Mouse (Mus musculus): ENCODE results near the gene Mpl. TPM values are rescaled to one million over a fixed set of nuclear protein-coding genes. Genes with fewer than 3 reads are reported as not detected.

Mpl gene
- polyA plus RNA-seq, 1 experiment from 2014 or later = not detected

- Histone ChIP-seq H3K4me1 (ENCODE audit: control insufficient read depth, insufficient read depth, low read length) (no peaks in the 10 kb centered on the region), H3K4me3 (ENCODE audit: low read depth, low read length) (no peak overlapping the region), H3K27me3 (ENCODE audit: control insufficient read depth, insufficient read depth, low read depth, low read length) (no peaks in the 10 kb centered on the region), H3K27ac (ENCODE audit: low read length) (no peak overlapping the region), H3K9ac (ENCODE audit: low read depth, low read length) (no peak overlapping the region), H3K9me3 (replicated peaks; ENCODE audit: control insufficient read depth, low read length, poor library complexity, severe bottlenecking) (no peaks in the 10 kb centered on the region), H3K36me3 (ENCODE audit: control insufficient read depth, insufficient read depth, low read length) (peaks cover 61% of the 10 kb centered on the region), H3K4me2 (ENCODE audit: low read length) (no peak overlapping the region)
- no peak for ATAC-seq
- WGBS = 79% methylated on average over 3 of the region's 3 CpGs
These were observed 60.9 kb downstream of the Mpl start for GRCm38 (mm10) chr4:118396433-118396832.

- Histone ChIP-seq H3K9me3 (replicated peaks; ENCODE audit: control insufficient read depth, low read length, poor library complexity, severe bottlenecking) (no peaks in the 10 kb centered on the region), H3K27ac (ENCODE audit: low read length) (no peak overlapping the region), H3K4me1 (ENCODE audit: control insufficient read depth, insufficient read depth, low read length) (no peaks in the 10 kb centered on the region), H3K27me3 (ENCODE audit: control insufficient read depth, insufficient read depth, low read depth, low read length) (no peaks in the 10 kb centered on the region), H3K4me3 (ENCODE audit: low read depth, low read length) (no peak overlapping the region), H3K4me2 (ENCODE audit: low read length) (no peak overlapping the region), H3K9ac (ENCODE audit: low read depth, low read length) (no peak overlapping the region), H3K36me3 (ENCODE audit: control insufficient read depth, insufficient read depth, low read length) (peaks cover 57% of the 10 kb centered on the region)
- 94% methylated on average over 4 of the region's 4 CpGs for WGBS
- ATAC-seq = no peak
These were observed 62.0 kb downstream of the Mpl start for GRCm38 (mm10) chr4:118395289-118395688.

DNA sequence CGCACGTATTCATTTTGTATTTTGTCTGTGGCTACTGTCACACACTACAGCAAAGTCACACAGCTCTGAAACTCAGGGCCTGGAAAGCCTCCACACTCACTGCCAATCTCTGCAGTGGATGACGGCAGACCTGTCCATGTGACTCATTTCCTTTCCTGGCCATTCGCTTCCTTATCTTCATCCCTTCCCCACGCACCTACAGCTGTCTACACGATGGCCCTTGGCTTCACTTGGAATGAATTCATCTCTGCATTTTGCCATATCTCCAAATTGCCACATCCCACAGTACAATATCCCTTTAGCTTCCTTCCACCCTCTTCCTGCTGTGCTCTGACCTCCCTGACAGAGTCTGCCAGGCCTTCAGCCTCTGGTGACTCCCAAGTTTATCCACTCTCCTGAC, 62.8 kb downstream of the Mpl start:
- Histone ChIP-seq H3K36me3 (ENCODE audit: control insufficient read depth, insufficient read depth, low read length) (peaks cover 59% of the 10 kb centered on the region), H3K4me3 (ENCODE audit: low read depth, low read length) (no peak overlapping the region), H3K4me2 (ENCODE audit: low read length) (no peak overlapping the region)

More for the DNA sequence above, 62.8 kb downstream of the Mpl start:
- Histone ChIP-seq H3K27me3 (ENCODE audit: control insufficient read depth, insufficient read depth, low read depth, low read length) (no peaks in the 10 kb centered on the region), H3K9ac (ENCODE audit: low read depth, low read length) (no peak overlapping the region), H3K27ac (ENCODE audit: low read length) (no peak overlapping the region), H3K4me1 (ENCODE audit: control insufficient read depth, insufficient read depth, low read length) (no peaks in the 10 kb centered on the region), H3K9me3 (replicated peaks; ENCODE audit: control insufficient read depth, low read length, poor library complexity, severe bottlenecking) (no peaks in the 10 kb centered on the region)
- WGBS = 92% methylated on average over 6 of the region's 6 CpGs
- no peak for ATAC-seq

Other genes starting within 250 kb of the Mpl start
- gene Ptprf, start 166.1 kb downstream of the Mpl start, polyA plus RNA-seq (2015; fragmentation: Nextera tagmentation; extraction: Ambion mirVana) = 78.9 and 85.5 TPM in 2 replicates
- gene Szt2, start 48.2 kb downstream of the Mpl start, polyA plus RNA-seq (2015; fragmentation: Nextera tagmentation; extraction: Ambion mirVana) = 8.7 and 10.3 TPM in 2 replicates
- 101 TPM in 2 replicates for gene Med8, start 48.2 kb downstream of the Mpl start, polyA plus RNA-seq (2015; fragmentation: Nextera tagmentation; extraction: Ambion mirVana)
- gene Elovl1, start 29.4 kb downstream of the Mpl start, polyA plus RNA-seq (2015; fragmentation: Nextera tagmentation; extraction: Ambion mirVana) = 25.1 and 26.1 TPM in 2 replicates
- 22.6 and 27.6 TPM in 2 replicates for gene Cdc20, start 20.2 kb downstream of the Mpl start, polyA plus RNA-seq (2015; fragmentation: Nextera tagmentation; extraction: Ambion mirVana)
- 13.1 and 14.4 TPM in 2 replicates for gene Tie1, start 32.5 kb upstream of the Mpl start, polyA plus RNA-seq (2015; fragmentation: Nextera tagmentation; extraction: Ambion mirVana)
- gene 2610528J11Rik, start 69.5 kb upstream of the Mpl start, polyA plus RNA-seq (2015; fragmentation: Nextera tagmentation; extraction: Ambion mirVana) = not detected in 2 replicates
- not detected in 2 replicates for gene Tmem125, start 86.5 kb upstream of the Mpl start, polyA plus RNA-seq (2015; fragmentation: Nextera tagmentation; extraction: Ambion mirVana)
- 2.0 and 2.5 TPM in 2 replicates for gene Cfap57, start 163.3 kb upstream of the Mpl start, polyA plus RNA-seq (2015; fragmentation: Nextera tagmentation; extraction: Ambion mirVana)
- gene Ebna1bp2, start 163.3 kb upstream of the Mpl start, polyA plus RNA-seq (2015; fragmentation: Nextera tagmentation; extraction: Ambion mirVana) = 84.8 and 98.6 TPM in 2 replicates
- not detected in 2 replicates for gene Olfr62, start 201.4 kb upstream of the Mpl start, polyA plus RNA-seq (2015; fragmentation: Nextera tagmentation; extraction: Ambion mirVana)
- not detected in 2 replicates for gene Olfr1342, start 235.2 kb upstream of the Mpl start, polyA plus RNA-seq (2015; fragmentation: Nextera tagmentation; extraction: Ambion mirVana)
- not detected in 2 replicates for gene Olfr1341, start 246.0 kb upstream of the Mpl start, polyA plus RNA-seq (2015; fragmentation: Nextera tagmentation; extraction: Ambion mirVana)